ENCODE assay signal across 9 mouse cellular contexts in genomic region chr17:87174651-87175331, GRCm38 (mm10).
DNase-seq lines count a peak whose midpoint lies in the region; ATAC-seq and TF ChIP-seq lines count a peak whose summit lies in the region.
"Had no signal": no experiment of that assay in that cellular context is flagged by ENCODE, and none has a peak within 500 bp of the region (broad histone marks: within the 10 kb centered on the region; RNA-seq: fewer than 3 reads in every experiment).

No protein-coding gene starts in this region.

- WGBS in lung, embryonic 14.5 days, result 57% methylated on average over 9 of the region's 9 CpGs
- WGBS in lung, adult 2 months, result 75% methylated on average over 9 of the region's 9 CpGs

- no peak overlapping the region for H3K4me2 ChIP-seq in lung, embryonic 14.5 days

- H3K27me3 ChIP-seq in lung, embryonic 14.5 days (ENCODE audit: insufficient read depth, low read length), result no peaks in the 10 kb centered on the region

- H3K4me1 ChIP-seq in lung, embryonic 14.5 days (ENCODE audit: insufficient read depth), result peaks cover 13% of the 10 kb centered on the region; the same call in 1 of the 2 replicates
- H3K4me1 ChIP-seq in lung, adult 2 months (ENCODE audit: control insufficient read depth, insufficient read depth, low read length), result peaks cover 8% of the 10 kb centered on the region

- intact Hi-C loops in heart, postnatal 10 days (cut with DNase I), result loop anchor here (5.0 kb wide), 1 partner anchor 67 kb away; the partner anchor contains the start of gene Socs5
- intact Hi-C loops in left cerebral cortex, postnatal 10 days (cut with DNase I), result no loop called here

- TF ChIP-seq POLR2A in lung, adult 2 months (IDR thresholded peaks at IDR 0.05; ENCODE audit: borderline replicate concordance, extremely low read depth, low read depth, low read length), result no peak

- no peak overlapping the region for H3K9ac ChIP-seq in lung, embryonic 14.5 days

- no peak overlapping the region for H3K4me3 ChIP-seq in lung, embryonic 14.5 days (ENCODE audit: low read depth, low read length)
- no peak overlapping the region for H3K4me3 ChIP-seq in lung, adult 2 months (replicated peaks; ENCODE audit: extremely low read depth, low read depth, low read length)

- TF ChIP-seq CTCF in lung, embryonic 14.5 days (IDR thresholded peaks at IDR 0.05; ENCODE audit: low read depth), result no peak
- TF ChIP-seq CTCF in lung, adult 2 months (IDR thresholded peaks at IDR 0.05; ENCODE audit: insufficient read depth, low read length), result no peak

- H3K36me3 ChIP-seq in lung, embryonic 14.5 days (ENCODE audit: insufficient read depth), result no peaks in the 10 kb centered on the region

- H3K9me3 ChIP-seq in lung, embryonic 14.5 days (ENCODE audit: low read depth, low read length), result no peaks in the 10 kb centered on the region; the same call in 1 of the 2 replicates

- peak overlapping the region; percentile 58; the same call in 1 of the 2 replicates for H3K27ac ChIP-seq in lung, embryonic 14.5 days (ENCODE audit: low read depth)

- peak; percentile 75 for DNase-seq in lung, embryonic 14.5 days
- no peak for DNase-seq in lung, adult 2 months
- peak; percentile 74 to 79 for DNase-seq in adrenal gland, postnatal 36 days
- peak; percentile 63 to 65 for DNase-seq in heart, postnatal 10 days
- peak; percentile 44 for DNase-seq in ovary, postnatal 14 days (ENCODE audit: low spot score)
- no peak for DNase-seq in cerebellum, adult 18-20 months
- DNase-seq in left cerebral cortex, postnatal 10 days (ENCODE audit: extremely low spot score in 1 of 2, low spot score in 2 of 2), result no peak
- no peak for DNase-seq in thymus, postnatal 25 days
- DNase-seq: cerebellum, postnatal 14 days had no signal

- peak; percentile 55 for ATAC-seq in lung, embryonic 14.5 days (ENCODE audit: insufficient read depth)

Comparison
In these comparisons a context has a peak if more than half of its experiments do, and no peak if none do; other contexts are left out.
1. DNase-seq: peak in lung, embryonic 14.5 days (single experiment), adrenal gland, postnatal 36 days (2 of 2), heart, postnatal 10 days (2 of 2) and ovary, postnatal 14 days (single experiment); none in lung, adult 2 months (single experiment), cerebellum, adult 18-20 months (0 of 2), left cerebral cortex, postnatal 10 days (0 of 2) and thymus, postnatal 25 days (single experiment).